ENCODE assay signal across 8 mouse cellular contexts in the genomic region with DNA sequence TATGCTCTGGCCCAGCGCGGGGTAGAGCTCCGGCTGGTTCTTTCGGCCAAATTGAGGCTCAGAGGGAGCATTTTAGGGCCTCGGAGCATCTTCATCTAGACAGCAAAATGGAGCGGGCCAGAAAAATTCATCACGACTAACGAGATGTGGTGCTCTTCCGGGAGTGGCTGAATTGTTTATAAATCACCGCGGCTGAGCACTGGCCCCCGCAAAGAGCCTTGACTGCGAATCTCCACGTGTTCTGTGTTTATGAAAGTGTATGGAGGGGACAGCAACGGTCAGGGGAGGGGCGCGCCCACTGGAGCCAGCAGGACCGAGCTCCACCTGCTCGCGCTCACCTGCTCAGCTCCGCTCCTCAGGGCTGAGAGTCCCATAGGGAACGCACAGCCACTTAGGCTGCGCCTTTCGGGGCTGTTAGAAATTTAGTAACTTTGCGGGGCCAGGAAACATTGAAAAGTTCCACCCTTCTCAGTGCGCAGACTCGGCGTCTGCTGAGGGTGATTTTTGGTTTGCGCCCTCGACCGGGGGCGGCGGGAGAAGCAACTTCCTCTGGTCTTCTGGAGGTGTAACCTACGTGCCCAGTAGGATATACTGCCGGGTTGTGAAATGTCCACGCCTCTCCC. TPM values are rescaled to one million over a fixed set of nuclear protein-coding genes. Genes with fewer than 3 reads are reported as not detected.
DNase-seq lines count a peak whose midpoint lies in the region; ATAC-seq and TF ChIP-seq lines count a peak whose summit lies in the region.
"Had no signal": no experiment of that assay in that cellular context is flagged by ENCODE, and none has a peak within 500 bp of the region (broad histone marks: within the 10 kb centered on the region; RNA-seq: fewer than 3 reads in every experiment).

No protein-coding gene starts in this region.

- H3K27me3 ChIP-seq in lung, embryonic 14.5 days (ENCODE audit: insufficient read depth, low read length), result peaks cover 98% of the 10 kb centered on the region
- H3K27me3 ChIP-seq in embryonic facial prominence, embryonic 14.5 days (replicated peaks; ENCODE audit: control insufficient read depth, insufficient read depth, low read length), result peaks cover 100% of the 10 kb centered on the region
- H3K27me3 ChIP-seq in hindbrain, postnatal 0 days (ENCODE audit: insufficient read depth, low read length), result no peaks in the 10 kb centered on the region
- H3K27me3 ChIP-seq in midbrain, embryonic 13.5 days, result no peaks in the 10 kb centered on the region

- H3K9ac ChIP-seq in lung, embryonic 14.5 days, result no peak overlapping the region
- peak overlapping the region; percentile 34; the same call in 1 of the 2 replicates for H3K9ac ChIP-seq in embryonic facial prominence, embryonic 14.5 days (ENCODE audit: low read depth, low read length)
- H3K9ac ChIP-seq in hindbrain, postnatal 0 days (replicated peaks; ENCODE audit: low read length), result peak overlapping the region; percentile 64
- H3K9ac ChIP-seq in midbrain, embryonic 13.5 days (replicated peaks), result peak overlapping the region; percentile 87

- H3K4me1 ChIP-seq in lung, embryonic 14.5 days (ENCODE audit: insufficient read depth), result no peaks in the 10 kb centered on the region; the same call in 1 of the 2 replicates
- H3K4me1 ChIP-seq in embryonic facial prominence, embryonic 14.5 days (ENCODE audit: control insufficient read depth, insufficient read depth, low read length), result peaks cover 9% of the 10 kb centered on the region; the same call in 1 of the 2 replicates
- 0 out of 2 replicates have a peak, but pooled peaks cover 3% of the 10 kb centered on the region for H3K4me1 ChIP-seq in hindbrain, postnatal 0 days (ENCODE audit: insufficient read depth, low read length)
- peaks cover 30% of the 10 kb centered on the region for H3K4me1 ChIP-seq in midbrain, embryonic 13.5 days (replicated peaks)

- WGBS in lung, embryonic 14.5 days, result under 1% methylated on average over 36 of the region's 36 CpGs
- under 1% methylated on average over 36 of the region's 36 CpGs for WGBS in embryonic facial prominence, embryonic 14.5 days
- under 1% methylated on average over 36 of the region's 36 CpGs for WGBS in hindbrain, postnatal 0 days
- WGBS in midbrain, embryonic 13.5 days, result 0% methylated on average over 36 of the region's 36 CpGs

- TF ChIP-seq CTCF in lung, embryonic 14.5 days (IDR thresholded peaks at IDR 0.05; ENCODE audit: low read depth), result 0 out of 2 replicates have a peak, but pooled peaks have one; percentile 6
- peak; percentile 43; the same call in 1 of the 2 replicates for TF ChIP-seq CTCF in hindbrain, postnatal 0 days (IDR thresholded peaks at IDR 0.05; ENCODE audit: low read depth)

- peak overlapping the region; percentile 70 for H3K4me2 ChIP-seq in lung, embryonic 14.5 days
- H3K4me2 ChIP-seq in embryonic facial prominence, embryonic 14.5 days (ENCODE audit: low read depth, low read length), result peak overlapping the region; percentile 86
- H3K4me2 ChIP-seq in hindbrain, postnatal 0 days (ENCODE audit: low read depth, low read length), result peak overlapping the region; percentile 90
- peak overlapping the region; percentile 99 for H3K4me2 ChIP-seq in midbrain, embryonic 13.5 days (replicated peaks)

- peak overlapping the region; percentile 41 for H3K4me3 ChIP-seq in lung, embryonic 14.5 days (ENCODE audit: low read depth, low read length)
- peak overlapping the region; percentile 48 for H3K4me3 ChIP-seq in embryonic facial prominence, embryonic 14.5 days (ENCODE audit: low read depth, low read length)
- peak overlapping the region; percentile 61 for H3K4me3 ChIP-seq in hindbrain, postnatal 0 days (ENCODE audit: low read length)
- H3K4me3 ChIP-seq in midbrain, embryonic 13.5 days (replicated peaks), result peak overlapping the region; percentile 98

- H3K36me3 ChIP-seq in lung, embryonic 14.5 days (ENCODE audit: insufficient read depth), result no peaks in the 10 kb centered on the region
- no peaks in the 10 kb centered on the region for H3K36me3 ChIP-seq in embryonic facial prominence, embryonic 14.5 days (ENCODE audit: control insufficient read depth, insufficient read depth, low read length)
- no peaks in the 10 kb centered on the region for H3K36me3 ChIP-seq in hindbrain, postnatal 0 days (ENCODE audit: insufficient read depth, low read length)
- no peaks in the 10 kb centered on the region for H3K36me3 ChIP-seq in midbrain, embryonic 13.5 days

- ATAC-seq in lung, embryonic 14.5 days (ENCODE audit: insufficient read depth), result no peak
- no peak for ATAC-seq in embryonic facial prominence, embryonic 14.5 days (ENCODE audit: low read depth)
- ATAC-seq in hindbrain, postnatal 0 days, result no peak
- no peak for ATAC-seq in midbrain, embryonic 13.5 days

- DNase-seq in lung, embryonic 14.5 days, result no peak
- no peak for DNase-seq in lung, postnatal 10 days
- DNase-seq in embryonic facial prominence, embryonic 14.5 days (ENCODE audit: low spot score), result no peak
- DNase-seq in hindbrain, postnatal 0 days (ENCODE audit: low spot score), result peak; percentile 71
- DNase-seq in thymus, postnatal 10 days (ENCODE audit: low spot score in 2 of 2), result no peak
- no peak for DNase-seq in urinary bladder, postnatal 14 days (ENCODE audit: low spot score)

- no peaks in the 10 kb centered on the region for H3K9me3 ChIP-seq in lung, embryonic 14.5 days (ENCODE audit: low read depth, low read length)
- no peaks in the 10 kb centered on the region for H3K9me3 ChIP-seq in embryonic facial prominence, embryonic 14.5 days (ENCODE audit: control insufficient read depth, low read length)
- H3K9me3 ChIP-seq in hindbrain, postnatal 0 days (ENCODE audit: low read length), result no peaks in the 10 kb centered on the region
- no peaks in the 10 kb centered on the region for H3K9me3 ChIP-seq in midbrain, embryonic 13.5 days

- no peak overlapping the region for H3K27ac ChIP-seq in lung, embryonic 14.5 days (ENCODE audit: low read depth)
- no peak overlapping the region for H3K27ac ChIP-seq in embryonic facial prominence, embryonic 14.5 days (replicated peaks; ENCODE audit: low read depth, low read length)
- H3K27ac ChIP-seq in hindbrain, postnatal 0 days, result peak overlapping the region; percentile 88
- peak overlapping the region; percentile 100 for H3K27ac ChIP-seq in midbrain, embryonic 13.5 days
- H3K27ac ChIP-seq: macrophage had no signal

RNA-seq across cellular contexts. Expression of gene Pou3f2, which starts 2.0 kb away (rescaled TPM):
- polyA plus RNA-seq in lung, embryonic 14.5 days (2014; fragmentation: Nextera tagmentation; extraction: Ambion mirVana), result not detected in 2 replicates
- 0.13 and 0.17 TPM in 2 replicates for polyA plus RNA-seq in embryonic facial prominence, embryonic 14.5 days (2014; fragmentation: Nextera tagmentation; extraction: Ambion mirVana)
- total RNA-seq in hindbrain, postnatal 0 days (2014; rRNA removed), result 17.9 and 19.4 TPM in 2 replicates
- polyA plus RNA-seq in hindbrain, postnatal 0 days (2015; fragmentation: Nextera tagmentation; extraction: Ambion mirVana), result 13.8 and 14.6 TPM in 2 replicates
- polyA plus RNA-seq in midbrain, embryonic 13.5 days (2015; fragmentation: Nextera tagmentation; extraction: Ambion mirVana), result 69.3 and 80.0 TPM in 2 replicates
- polyA plus RNA-seq: macrophage had no signal

Comparison
In these comparisons a context has a peak if more than half of its experiments do, and no peak if none do; other contexts are left out.
1. H3K27ac ChIP-seq: peak in hindbrain, postnatal 0 days (single experiment) and midbrain, embryonic 13.5 days (single experiment); none in lung, embryonic 14.5 days (single experiment) and embryonic facial prominence, embryonic 14.5 days (single experiment).
2. H3K4me3 ChIP-seq: peak in every context shown above with its lines; median percentile 98 in midbrain, embryonic 13.5 days; 61 in hindbrain, postnatal 0 days; 48 in embryonic facial prominence, embryonic 14.5 days; 41 in lung, embryonic 14.5 days.
3. RNA of gene Pou3f2, which starts 2.0 kb away (polyA plus RNA-seq): 69.3 to 80.0 TPM in midbrain, embryonic 13.5 days and 13.8 to 14.6 TPM in hindbrain, postnatal 0 days; 0.13 to 0.17 TPM in embryonic facial prominence, embryonic 14.5 days and not detected in lung, embryonic 14.5 days; every median in the first group is over 10 times any median in the second.
4. Peak in every context shown above with its lines, with median percentiles within 50 percentile points of each other: H3K4me2 ChIP-seq.